Mouse (Mus musculus) ES-Bruce4 (cell line): ENCODE results near the gene Tnfrsf9. TPM values are rescaled to one million over a fixed set of nuclear protein-coding genes. Genes with fewer than 3 reads are reported as not detected.

Experiments used
- H3K27ac ChIP-seq: 2 replicates; pipeline ENCODE4 v1.5.1; 2012; ENCODE audit warnings: low read length, inconsistent platforms; ENCODE audit not compliant: insufficient read depth
- H3K27me3 ChIP-seq: 2 replicates; pipeline ENCODE4 v1.6.1; 2012; ENCODE audit warnings: mild to moderate bottlenecking, low read length, inconsistent platforms; ENCODE audit not compliant: control insufficient read depth, poor library complexity, insufficient read depth, severe bottlenecking
- H3K36me3 ChIP-seq: 2 replicates; pipeline ENCODE4 v1.6.1; 2012; ENCODE audit warnings: inconsistent platforms, mild to moderate bottlenecking, low read length, moderate library complexity; ENCODE audit not compliant: control insufficient read depth, poor library complexity, insufficient read depth, severe bottlenecking
- H3K4me1 ChIP-seq: one replicate; pipeline ENCODE4 v1.8.1; 2011; ENCODE audit warnings: low read length; ENCODE audit not compliant: control insufficient read depth, insufficient read depth
- H3K4me3 ChIP-seq: 2 replicates; pipeline ENCODE4 v1.5.1; 2011; ENCODE audit warnings: low read depth, mild to moderate bottlenecking, low read length
- H3K9ac ChIP-seq: 2 replicates; pipeline ENCODE4 v1.6.1; 2012; ENCODE audit warnings: low read depth, mild to moderate bottlenecking, inconsistent platforms; ENCODE audit not compliant: poor library complexity, severe bottlenecking
- H3K9me3 ChIP-seq: replicated peaks from 2 replicates; pipeline ENCODE4 v1.6.1; 2012; ENCODE audit warnings: mild to moderate bottlenecking, low read length, inconsistent platforms; ENCODE audit not compliant: control insufficient read depth, poor library complexity, insufficient read depth, severe bottlenecking
- CTCF ChIP-seq: IDR thresholded peaks from one replicate; pipeline ENCODE4 v1.8.1; 2011; ENCODE audit warnings: low read depth, low read length
- EP300 ChIP-seq: IDR thresholded peaks from 2 replicates; pipeline ENCODE4 v1.6.1; 2011; ENCODE audit warnings: low read depth, low read length; ENCODE audit not compliant: insufficient read depth
- POLR2A ChIP-seq: IDR thresholded peaks from one replicate; pipeline ENCODE4 v1.8.1; 2011; ENCODE audit warnings: low read length; ENCODE audit not compliant: insufficient read depth
- polyA plus RNA-seq: library from polyadenylated mRNA; stranded (reverse); fragments of >200 nt; gene quantifications from 2 replicates; pipeline ENCODE4 v1.2.4, GENCODE M21; 2011; ENCODE audit warnings: low read depth; ENCODE audit not compliant: missing spikeins, insufficient read depth, insufficient read length

The Tnfrsf9 gene
- polyA plus RNA-seq, 1 experiment = 1.6 TPM

DNA sequence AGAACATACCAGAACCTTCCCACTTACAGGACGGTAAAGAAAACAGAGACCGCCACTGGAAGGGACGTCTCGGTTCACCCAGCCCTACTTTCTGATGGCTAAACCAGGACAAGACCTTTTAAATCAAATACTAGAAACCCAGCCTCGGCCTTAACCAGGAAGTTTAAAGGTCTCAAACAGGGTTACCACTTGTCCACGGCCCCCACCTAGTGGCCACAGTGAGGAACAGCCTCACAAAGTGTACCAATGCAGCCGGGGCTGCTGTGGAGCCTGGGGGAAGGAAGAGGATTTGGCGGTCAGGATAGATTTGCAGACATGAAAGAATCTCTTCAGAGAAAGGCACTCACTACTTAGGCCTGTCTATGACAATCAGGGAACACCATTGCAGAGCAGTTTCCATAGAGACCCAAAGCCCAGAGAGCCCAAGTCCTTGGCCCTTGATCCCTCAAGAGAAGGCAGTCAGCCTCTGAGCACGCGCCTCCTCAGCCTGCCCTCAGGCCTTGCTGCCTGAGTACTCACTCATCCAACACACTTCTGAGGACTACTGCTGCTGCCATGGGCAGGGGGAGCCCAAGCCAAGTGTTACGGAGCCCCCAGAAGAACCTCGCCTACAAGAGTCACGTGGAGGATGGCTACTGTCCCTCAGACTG is 15.5 kb upstream of the Tnfrsf9 start:
- H3K4me1 ChIP-seq = peaks cover 1% of the 10 kb centered on the region
- H3K27me3 ChIP-seq = no peaks in the 10 kb centered on the region
- H3K9me3 ChIP-seq = no peaks in the 10 kb centered on the region
- TF ChIP-seq POLR2A (no peak), CTCF (peak; percentile 81), EP300 (0 out of 2 replicates have a peak, but pooled peaks have one; percentile 31)
- peaks cover 11% of the 10 kb centered on the region for H3K36me3 ChIP-seq
- no peak overlapping the region for H3K4me3 ChIP-seq
- no peak overlapping the region for H3K27ac ChIP-seq
- H3K9ac ChIP-seq = no peak overlapping the region; the same call in 1 of the 2 replicates

- Histone ChIP-seq H3K4me1 (no peaks in the 10 kb centered on the region), H3K27ac (no peak overlapping the region), H3K9me3 (no peaks in the 10 kb centered on the region), H3K4me3 (no peak overlapping the region), H3K36me3 (peaks cover 17% of the 10 kb centered on the region), H3K9ac (no peak overlapping the region), H3K27me3 (no peaks in the 10 kb centered on the region)
- TF ChIP-seq POLR2A = no peak
- no peak for TF ChIP-seq CTCF
- TF ChIP-seq EP300 = no peak
These were observed 13.9 kb upstream of the Tnfrsf9 start for GRCm38 (mm10) chr4:150900486-150900885.

DNA sequence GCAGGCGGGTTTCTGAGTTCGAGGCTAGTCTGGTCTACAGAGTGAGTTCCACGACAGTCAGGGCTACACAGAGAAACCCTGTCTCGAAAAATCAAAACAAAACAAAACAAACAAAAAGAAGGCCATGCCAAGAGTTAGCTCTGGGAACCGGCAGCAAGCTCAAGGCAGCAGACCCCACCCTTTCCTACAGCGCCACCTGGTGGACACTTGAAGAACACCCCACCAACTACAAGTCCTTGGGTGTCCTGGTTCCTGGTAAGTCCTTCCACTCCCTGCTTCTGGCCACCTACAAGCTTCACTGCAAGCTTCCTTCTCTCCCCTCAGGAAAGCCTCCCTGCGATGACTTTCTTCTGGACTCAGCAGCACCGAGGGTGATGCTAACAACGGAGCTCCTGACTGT is 12.7 kb upstream of the Tnfrsf9 start:
- Histone ChIP-seq H3K36me3 (peaks cover 20% of the 10 kb centered on the region), H3K9me3 (no peaks in the 10 kb centered on the region), H3K4me1 (no peaks in the 10 kb centered on the region), H3K27me3 (no peaks in the 10 kb centered on the region), H3K4me3 (no peak overlapping the region), H3K9ac (no peak overlapping the region), H3K27ac (peak overlapping the region; percentile 21)
- TF ChIP-seq CTCF = peak; percentile 94
- no peak for TF ChIP-seq EP300

GRCm38 (mm10) chr4:150902062-150902461 is 12.3 kb upstream of the Tnfrsf9 start:
- Histone ChIP-seq H3K27ac (peak overlapping the region; percentile 21), H3K36me3 (peaks cover 21% of the 10 kb centered on the region), H3K9ac (no peak overlapping the region), H3K9me3 (no peaks in the 10 kb centered on the region), H3K4me1 (no peaks in the 10 kb centered on the region), H3K27me3 (no peaks in the 10 kb centered on the region), H3K4me3 (no peak overlapping the region)
- TF ChIP-seq CTCF (no peak), EP300 (no peak), POLR2A (no peak)

DNA sequence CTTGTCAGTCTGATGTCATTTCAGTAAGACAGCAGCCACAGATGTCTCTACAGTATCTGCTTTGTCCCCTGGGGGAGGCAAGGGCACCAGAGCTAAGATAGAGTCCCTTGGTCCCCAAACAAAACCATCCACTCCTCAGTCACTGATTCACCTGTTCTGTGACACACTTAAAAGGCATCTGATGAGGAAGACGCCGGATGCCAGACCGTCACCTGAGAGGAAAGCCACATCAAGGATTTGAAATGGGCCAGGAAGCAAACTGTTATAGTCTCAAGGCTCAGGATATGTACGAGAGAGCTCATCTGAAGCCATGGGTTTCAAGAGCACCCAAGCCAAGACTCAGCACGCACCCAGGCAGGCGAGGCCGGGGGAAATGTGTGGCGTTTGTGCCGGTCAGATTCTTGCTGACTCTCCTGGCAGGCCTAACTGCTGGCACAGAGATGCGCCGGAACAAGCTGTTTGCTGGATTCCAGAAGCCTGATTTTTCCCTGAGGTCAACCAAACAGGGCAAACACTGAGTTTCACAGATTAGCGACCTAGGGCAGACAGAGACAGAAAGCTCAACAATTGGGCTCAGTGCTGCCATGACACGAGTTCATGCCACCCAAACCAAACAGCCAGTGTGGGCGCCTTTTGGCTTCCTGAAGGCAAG is 11.1 kb upstream of the Tnfrsf9 start:
- Histone ChIP-seq H3K27me3 (no peaks in the 10 kb centered on the region), H3K9me3 (no peaks in the 10 kb centered on the region), H3K36me3 (peaks cover 24% of the 10 kb centered on the region), H3K27ac (no peak overlapping the region), H3K4me3 (no peak overlapping the region), H3K9ac (no peak overlapping the region), H3K4me1 (no peaks in the 10 kb centered on the region)
- no peak for TF ChIP-seq CTCF

GRCm38 (mm10) chr4:150907099-150907498 is 7.3 kb upstream of the Tnfrsf9 start:
- peaks cover 24% of the 10 kb centered on the region for H3K36me3 ChIP-seq
- H3K4me3 ChIP-seq = no peak overlapping the region

More at GRCm38 (mm10) chr4:150907099-150907498, 7.3 kb upstream of the Tnfrsf9 start:
- Histone ChIP-seq H3K9me3 (no peaks in the 10 kb centered on the region), H3K4me1 (no peaks in the 10 kb centered on the region), H3K27me3 (no peaks in the 10 kb centered on the region), H3K9ac (no peak overlapping the region), H3K27ac (no peak overlapping the region)
- TF ChIP-seq CTCF (no peak), EP300 (no peak), POLR2A (no peak)
